Mouse (Mus musculus) bone marrow, adult 2 months (tissue): ENCODE data around the gene Klhdc8a. TPM values are rescaled to one million over a fixed set of nuclear protein-coding genes. Genes with fewer than 3 reads are reported as not detected.
"Not testable (repeated sequence)": the region's sequence is repeated elsewhere in the genome, so short reads cannot be mapped to it uniquely, and the experiment has no call there.

Source experiments
- H3K27ac ChIP-seq: fragments of 200-500 bp; 2 replicates; pipeline ENCODE4 v1.5.1; 2012; ENCODE audit warnings: low read depth, mild to moderate bottlenecking, control low read depth, inconsistent platforms, low read length; ENCODE audit not compliant: control insufficient read depth, poor library complexity, insufficient read depth
- H3K4me1 ChIP-seq: fragments of 200-500 bp; 2 replicates; pipeline ENCODE4 v1.6.1; 2011; ENCODE audit warnings: low read length; ENCODE audit not compliant: control insufficient read depth, insufficient read depth
- H3K4me3 ChIP-seq: fragments of 200-500 bp; replicated peaks from 2 replicates; pipeline ENCODE3; 2011; ENCODE audit warnings: mild to moderate bottlenecking, low read depth, low read length, control low read depth; ENCODE audit not compliant: control insufficient read depth
- CTCF ChIP-seq: fragments of 200-500 bp; IDR thresholded peaks from 2 replicates; pipeline ENCODE4 v1.5.1; 2011; ENCODE audit warnings: low read length, control low read depth; ENCODE audit not compliant: control insufficient read depth, insufficient read depth
- POLR2A ChIP-seq: fragments of 200-500 bp; IDR thresholded peaks from 2 replicates; pipeline ENCODE4 v1.6.1; 2011; ENCODE audit warnings: low read depth, mild to moderate bottlenecking, control low read depth, low read length, borderline replicate concordance; ENCODE audit not compliant: control insufficient read depth
- WGBS: fragments of 180-500 bp; shearing (Covaris S2); methylation state at CpG from one replicate; pipeline ENCODE4 v1.1.7; 2018; 5-methylcytosine and 5-hydroxymethylcytosine counted together
- polyA plus RNA-seq: library from polyadenylated mRNA; stranded (reverse); fragments of >200 nt; gene quantifications from 2 replicates; pipeline ENCODE4 v1.2.4, GENCODE M21; 2011; ENCODE audit warnings: low replicate concordance; ENCODE audit not compliant: missing spikeins, insufficient read depth, insufficient read length

The Klhdc8a gene
- polyA plus RNA-seq, 1 experiment, result not detected

GRCm38 (mm10) chr1:132348401-132348800, 50.0 kb downstream of the Klhdc8a start:
- no peak overlapping the region; the same call in 1 of the 2 replicates for H3K27ac ChIP-seq
- TF ChIP-seq POLR2A (no peak), CTCF (no peak)
- peaks cover 2% of the 10 kb centered on the region; the same call in 1 of the 2 replicates for H3K4me1 ChIP-seq
- H3K4me3 ChIP-seq, result no peak overlapping the region
- 80% methylated on average over 5 of the region's 5 CpGs for WGBS

- H3K4me1 ChIP-seq, H3K27ac ChIP-seq, H3K4me3 ChIP-seq: not testable (repeated sequence)
Observed at GRCm38 (mm10) chr1:132349049-132349448, 50.6 kb downstream of the Klhdc8a start.

- H3K4me3 ChIP-seq, H3K4me1 ChIP-seq, H3K27ac ChIP-seq: not testable (repeated sequence)
- 93% methylated on average over 3 of the region's 3 CpGs for WGBS
Observed at GRCm38 (mm10) chr1:132349601-132350000, 51.2 kb downstream of the Klhdc8a start.

GRCm38 (mm10) chr1:132351058-132351457, 52.6 kb downstream of the Klhdc8a start:
- H3K4me3 ChIP-seq, result no peak overlapping the region
- H3K4me1 ChIP-seq, result no peaks in the 10 kb centered on the region
- TF ChIP-seq CTCF, result no peak
- TF ChIP-seq POLR2A, result no peak
- 94% methylated on average over 4 of the region's 4 CpGs for WGBS
- no peak overlapping the region for H3K27ac ChIP-seq

GRCm38 (mm10) chr1:132353389-132353788, 55.0 kb downstream of the Klhdc8a start:
- no peak overlapping the region for H3K4me3 ChIP-seq
- 83% methylated on average over 5 of the region's 5 CpGs for WGBS
- no peaks in the 10 kb centered on the region for H3K4me1 ChIP-seq
- H3K27ac ChIP-seq, result no peak overlapping the region
- no peak for TF ChIP-seq POLR2A
- no peak for TF ChIP-seq CTCF

- Histone ChIP-seq H3K27ac (no peak overlapping the region), H3K4me1 (no peaks in the 10 kb centered on the region), H3K4me3 (no peak overlapping the region)
- no peak for TF ChIP-seq POLR2A
- no peak for TF ChIP-seq CTCF
- WGBS, result 84% methylated on average over 9 of the region's 9 CpGs
Observed at GRCm38 (mm10) chr1:132354234-132354633, 55.8 kb downstream of the Klhdc8a start.

- 89% methylated on average over 6 of the region's 6 CpGs for WGBS
- Histone ChIP-seq H3K4me1 (no peaks in the 10 kb centered on the region), H3K27ac (no peak overlapping the region), H3K4me3 (no peak overlapping the region)
- TF ChIP-seq CTCF (no peak), POLR2A (no peak)
Observed at GRCm38 (mm10) chr1:132355162-132355601, 56.8 kb downstream of the Klhdc8a start.

GRCm38 (mm10) chr1:132355841-132356242, 57.4 kb downstream of the Klhdc8a start:
- Histone ChIP-seq H3K27ac (no peak overlapping the region), H3K4me3 (no peak overlapping the region), H3K4me1 (no peaks in the 10 kb centered on the region)
- 0% methylated on average over 3 of the region's 3 CpGs for WGBS
- TF ChIP-seq POLR2A (no peak), CTCF (peak; percentile 97)

- WGBS, result 75% methylated on average over 1 of the region's 1 CpGs
- no peak overlapping the region for H3K4me3 ChIP-seq
- TF ChIP-seq POLR2A (no peak), CTCF (no peak)
- no peak overlapping the region for H3K27ac ChIP-seq
- H3K4me1 ChIP-seq, result no peaks in the 10 kb centered on the region
Observed at GRCm38 (mm10) chr1:132356841-132357240, 58.4 kb downstream of the Klhdc8a start.

Other genes with a start within 250 kb of the Klhdc8a start
- gene Mfsd4a, start 230.6 kb upstream of the Klhdc8a start, polyA plus RNA-seq, result not detected in 2 replicates
- gene Cdk18, start 158.9 kb upstream of the Klhdc8a start, polyA plus RNA-seq, result 1.3 and 3.8 TPM in 2 replicates
- gene Lemd1, start 107.2 kb upstream of the Klhdc8a start, polyA plus RNA-seq, result not detected in 2 replicates
- not detected in 2 replicates for gene AC124108.1, start 107.2 kb upstream of the Klhdc8a start, polyA plus RNA-seq
- gene Gm10188, start 68.9 kb upstream of the Klhdc8a start, polyA plus RNA-seq, result not detected in 2 replicates
- gene Nuak2, start 17.5 kb downstream of the Klhdc8a start, polyA plus RNA-seq, result 5.2 and 16.4 TPM in 2 replicates
- 246 and 316 TPM in 2 replicates for gene Tmcc2, start 92.7 kb downstream of the Klhdc8a start, polyA plus RNA-seq
- 9.6 and 13.7 TPM in 2 replicates for gene Dstyk, start 118.9 kb downstream of the Klhdc8a start, polyA plus RNA-seq
- 24.8 and 25.5 TPM in 2 replicates for gene Rbbp5, start 178.7 kb downstream of the Klhdc8a start, polyA plus RNA-seq
- gene Tmem81, start 207.6 kb downstream of the Klhdc8a start, polyA plus RNA-seq, result 6.3 and 12.1 TPM in 2 replicates
- not detected in 2 replicates for gene Cntn2, start 244.6 kb downstream of the Klhdc8a start, polyA plus RNA-seq